Mouse (Mus musculus) bone marrow macrophage, adult 2 months (primary cell): ENCODE measurements at regions not wholly inside any gene's neighbourhood (a gene's known extent, or its start where the extent isn't known, plus 50 kb on each side); places are given as distances from the start of the nearest gene placed in this dataset.
A peak's percentile ranks its signal among the peaks of the same experiment; 100 is the strongest.

Experiments
- H3K27ac ChIP-seq: 2 replicates; pipeline ENCODE4 v1.5.1; 2012; ENCODE audit warnings: low read depth, low read length; ENCODE audit not compliant: insufficient read depth
- H3K4me1 ChIP-seq: 2 replicates; pipeline ENCODE4 v1.6.1; 2012; ENCODE audit warnings: low read length; ENCODE audit not compliant: control insufficient read depth, insufficient read depth
- H3K4me3 ChIP-seq: 2 replicates; pipeline ENCODE4 v1.5.1; 2012; ENCODE audit warnings: mild to moderate bottlenecking, low read length, moderate library complexity; ENCODE audit not compliant: insufficient read depth
- CTCF ChIP-seq: IDR thresholded peaks from 2 replicates; pipeline ENCODE4 v1.5.1; 2012; ENCODE audit warnings: low read depth, mild to moderate bottlenecking, low read length, moderate library complexity
- POLR2A ChIP-seq: IDR thresholded peaks from 2 replicates; pipeline ENCODE4 v1.6.1; 2012; ENCODE audit warnings: mild to moderate bottlenecking, low read depth, low read length, borderline replicate concordance

- Histone ChIP-seq H3K27ac (no peak overlapping the region), H3K4me1 (no peaks in the 10 kb centered on the region), H3K4me3 (no peak overlapping the region)
- TF ChIP-seq CTCF: no peak
- TF ChIP-seq POLR2A: no peak
Measured at GRCm38 (mm10) chr9:113057415-113057814, 650.6 kb downstream of the Pdcd6ip start.

DNA sequence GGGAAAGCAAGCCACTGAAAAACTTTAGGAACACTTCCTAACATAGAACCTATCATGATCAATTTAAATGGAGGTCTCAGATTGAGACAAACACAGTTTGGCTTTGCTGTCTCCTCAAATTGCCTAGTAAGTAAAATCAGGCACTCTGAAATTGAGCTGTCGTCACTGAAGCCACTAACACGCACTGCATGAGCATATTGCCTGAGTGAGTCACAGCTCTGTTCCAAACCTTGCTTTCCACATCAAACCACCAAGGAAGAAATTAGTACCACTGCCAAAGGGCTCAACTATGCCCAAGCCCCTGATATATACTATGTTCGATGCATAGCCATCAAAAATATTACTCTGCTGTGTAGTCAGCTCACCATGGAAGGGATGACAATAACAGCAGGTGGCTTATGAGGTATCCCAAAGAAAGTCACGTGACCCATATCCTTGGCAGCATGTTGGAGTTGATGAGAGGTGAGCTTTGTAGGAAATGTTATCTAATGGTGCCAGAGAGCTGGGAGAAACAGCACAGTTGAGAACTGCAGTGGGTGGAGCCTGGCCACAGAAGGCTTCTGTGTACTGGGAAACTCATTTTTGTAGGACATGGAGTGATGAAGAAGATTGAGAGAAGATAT lies 663.4 kb downstream of the Pdcd6ip start:
- Histone ChIP-seq H3K27ac (no peak overlapping the region), H3K4me3 (no peak overlapping the region), H3K4me1 (no peaks in the 10 kb centered on the region)
- TF ChIP-seq POLR2A (no peak), CTCF (no peak)

GRCm38 (mm10) chr9:113040885-113041284 lies 667.2 kb downstream of the Pdcd6ip start:
- TF ChIP-seq CTCF (no peak), POLR2A (no peak)
- Histone ChIP-seq H3K4me1 (no peaks in the 10 kb centered on the region), H3K4me3 (no peak overlapping the region), H3K27ac (no peak overlapping the region)

- H3K27ac ChIP-seq: no peak overlapping the region
- no peaks in the 10 kb centered on the region for H3K4me1 ChIP-seq
- H3K4me3 ChIP-seq: no peak overlapping the region
- TF ChIP-seq CTCF (no peak), POLR2A (no peak)
Measured at GRCm38 (mm10) chr9:113033996-113034395, 674.1 kb downstream of the Pdcd6ip start.

GRCm38 (mm10) chr9:113029091-113029490 lies 679.0 kb downstream of the Pdcd6ip start:
- TF ChIP-seq POLR2A (no peak), CTCF (no peak)
- no peak overlapping the region for H3K27ac ChIP-seq
- H3K4me1 ChIP-seq: peaks cover 20% of the 10 kb centered on the region
- no peak overlapping the region for H3K4me3 ChIP-seq

- peak overlapping the region; percentile 64 for H3K27ac ChIP-seq
- H3K4me1 ChIP-seq: peaks cover 20% of the 10 kb centered on the region
- H3K4me3 ChIP-seq: no peak overlapping the region
- no peak for TF ChIP-seq POLR2A
- no peak for TF ChIP-seq CTCF
Measured at GRCm38 (mm10) chr9:113026904-113027193, 681.2 kb downstream of the Pdcd6ip start.

DNA sequence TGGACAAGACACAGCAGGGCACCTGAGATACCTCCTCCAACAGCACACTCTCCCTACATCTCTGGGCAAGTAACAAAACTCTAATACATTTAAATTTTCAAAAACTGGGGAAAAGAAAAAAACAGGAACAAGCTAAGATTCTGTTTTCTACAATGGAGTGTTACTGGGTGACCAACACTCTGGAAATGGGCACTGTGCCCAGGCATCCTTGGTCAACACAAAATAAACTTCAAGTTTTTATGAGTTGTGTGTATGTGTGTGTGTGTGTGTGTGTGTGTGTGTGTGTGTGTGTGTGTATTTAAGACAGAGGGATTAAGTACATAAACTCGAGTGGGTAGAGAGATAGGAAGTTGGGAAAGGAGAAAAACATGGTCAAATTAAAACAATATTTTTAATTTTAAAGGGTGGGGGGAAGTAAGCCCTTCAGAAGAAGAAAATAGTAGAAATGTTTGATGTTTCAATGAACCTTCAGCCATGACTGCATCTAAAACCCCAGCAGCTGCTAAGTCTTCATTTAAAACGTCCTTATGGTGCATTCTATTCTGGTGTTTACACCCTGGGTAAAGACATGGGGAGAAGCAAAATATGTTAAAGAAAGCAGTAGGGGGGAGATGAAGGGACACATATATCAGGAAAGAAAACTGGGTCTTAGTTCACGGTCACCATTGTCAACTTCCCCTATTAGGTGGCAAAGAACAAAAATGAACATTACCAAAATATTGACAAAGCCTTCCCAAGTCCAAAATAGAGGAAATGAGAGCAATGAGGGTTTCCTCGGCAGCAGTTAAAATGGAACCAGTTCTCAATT lies 681.8 kb downstream of the Pdcd6ip start:
- Histone ChIP-seq H3K27ac (peak overlapping the region; percentile 80), H3K4me3 (no peak overlapping the region), H3K4me1 (peaks cover 20% of the 10 kb centered on the region)
- TF ChIP-seq CTCF (no peak), POLR2A (no peak)

DNA sequence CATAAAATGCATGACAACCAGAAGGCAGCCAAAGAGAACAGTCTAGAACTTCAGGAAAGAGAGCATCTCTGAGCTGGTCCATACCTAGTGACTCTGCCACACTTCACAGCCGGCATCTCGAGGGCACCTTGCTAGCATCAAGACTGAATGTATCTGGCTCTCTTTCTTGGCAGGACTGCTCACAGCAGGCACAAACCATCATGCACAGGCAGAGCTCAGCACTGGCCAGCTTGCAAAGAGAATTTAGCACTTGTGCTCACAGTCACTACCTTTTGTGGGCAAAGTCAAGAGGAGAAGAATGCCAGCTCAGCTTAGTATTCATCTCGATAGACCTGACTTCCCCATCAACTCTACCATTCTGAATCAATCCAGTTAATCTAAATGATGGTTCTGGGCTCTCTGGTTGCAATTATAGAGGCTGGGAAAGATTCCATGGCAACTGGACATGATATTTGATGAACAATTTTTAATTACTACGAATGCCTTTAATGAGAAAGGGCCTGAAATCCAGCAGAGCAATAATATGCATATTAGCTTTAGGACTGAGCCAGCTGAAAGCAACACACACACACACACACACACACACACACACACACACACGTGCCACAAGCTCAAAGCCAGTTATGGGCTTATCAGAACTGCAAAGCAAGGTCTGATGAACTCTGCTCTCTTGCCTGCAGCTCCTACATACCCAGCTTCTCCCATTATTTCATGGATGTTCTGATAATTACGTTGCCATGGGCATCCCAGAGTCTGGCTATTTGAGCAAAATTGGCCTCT lies 686.0 kb downstream of the Pdcd6ip start:
- Histone ChIP-seq H3K4me1 (peaks cover 10% of the 10 kb centered on the region), H3K27ac (no peak overlapping the region), H3K4me3 (no peak overlapping the region)
- TF ChIP-seq POLR2A (no peak), CTCF (no peak)

DNA sequence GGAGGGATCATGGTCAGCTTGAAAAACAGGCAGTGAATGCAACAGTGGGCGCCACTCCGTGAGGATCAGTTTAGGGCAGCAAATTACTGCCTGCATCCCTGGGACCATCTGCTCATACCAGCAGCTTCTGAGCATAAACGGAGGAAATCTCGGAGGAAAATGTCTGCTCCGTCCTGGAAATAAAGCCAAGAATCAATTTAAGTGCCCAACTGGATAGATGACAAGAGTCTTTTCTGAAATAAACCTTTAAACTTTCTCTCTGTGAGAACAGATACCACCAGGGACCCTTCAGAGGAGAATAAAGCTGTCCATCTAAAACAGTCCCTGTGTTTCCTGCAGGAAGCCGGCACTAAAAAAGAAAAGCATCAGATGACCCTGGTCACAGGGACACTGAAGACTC lies 688.5 kb downstream of the Pdcd6ip start:
- Histone ChIP-seq H3K4me1 (peaks cover 4% of the 10 kb centered on the region; the same call in 1 of the 2 replicates), H3K27ac (no peak overlapping the region), H3K4me3 (no peak overlapping the region)
- TF ChIP-seq CTCF (no peak), POLR2A (no peak)

DNA sequence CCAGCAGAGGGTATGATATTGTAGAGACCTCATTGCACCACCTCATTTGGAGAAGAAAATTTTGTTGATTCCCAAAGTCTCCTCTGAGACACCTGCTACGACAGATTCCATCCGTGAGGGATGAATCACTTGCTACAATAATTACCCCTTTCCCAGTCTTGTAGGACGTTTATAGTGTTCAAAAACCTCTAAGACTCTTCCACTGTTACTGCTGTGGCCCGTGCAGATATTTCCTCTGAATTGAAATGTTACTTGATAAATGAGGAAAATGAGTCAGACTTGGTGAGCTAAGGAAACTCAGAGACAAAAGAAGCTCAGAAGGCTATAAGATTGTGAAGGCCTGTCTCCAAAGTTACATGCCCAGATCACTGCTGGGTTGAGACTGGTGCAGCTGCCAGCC lies 700.0 kb downstream of the Pdcd6ip start:
- H3K4me3 ChIP-seq: no peak overlapping the region
- H3K27ac ChIP-seq: no peak overlapping the region
- TF ChIP-seq CTCF (no peak), POLR2A (no peak)
- no peaks in the 10 kb centered on the region for H3K4me1 ChIP-seq
